Mouse (Mus musculus) large intestine, adult 2 months (tissue): ENCODE results near the gene Xk. TPM values are rescaled to one million over a fixed set of nuclear protein-coding genes. Genes with fewer than 3 reads are reported as not detected.
"Not testable (repeated sequence)": the region's sequence is repeated elsewhere in the genome, so short reads cannot be mapped to it uniquely, and the experiment has no call there.

Experiments used
- DNase-seq: peaks from one replicate; pipeline ENCODE4 v3.0.0-alpha.2; 2012; ENCODE audit warnings: low read depth, low spot score
- WGBS: fragments of 180-500 bp; shearing (Covaris S2); methylation state at CpG from one replicate; pipeline ENCODE4 v1.1.7; 2018; 5-methylcytosine and 5-hydroxymethylcytosine counted together
- polyA plus RNA-seq: library from polyadenylated mRNA; depleted of rRNA; stranded (reverse); fragments of >200 nt; gene quantifications from 2 replicates; pipeline ENCODE4 v1.2.3, GENCODE M21; 2012; rRNA removed

The Xk gene
- polyA plus RNA-seq, 1 experiment: 4.5 TPM

DNA sequence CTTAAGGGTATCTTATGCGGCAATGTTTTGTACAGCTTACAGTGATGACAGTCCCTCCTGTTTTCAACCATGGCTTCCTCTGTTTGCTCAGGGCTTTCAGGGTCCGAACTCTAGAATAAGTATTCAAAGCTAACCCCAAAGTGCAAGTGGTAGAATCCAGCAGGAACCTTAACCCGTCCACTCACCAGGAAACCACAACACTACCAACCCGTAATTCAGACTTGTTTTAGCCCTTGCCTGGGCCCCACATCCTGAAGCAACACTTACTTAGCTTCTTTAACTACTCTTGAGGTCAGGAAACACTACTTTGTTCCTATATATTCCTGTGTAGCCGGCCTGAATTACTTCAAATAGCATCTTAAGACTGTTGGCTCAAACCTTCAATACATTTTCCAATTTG, 30.2 kb downstream of the Xk start:
- 86% methylated on average over 5 of the region's 5 CpGs for WGBS
- DNase-seq: no peak

- no peak for DNase-seq
- WGBS: 69% methylated on average over 1 of the region's 1 CpGs
Measured at GRCm38 (mm10) chrX:9303455-9303854, 30.9 kb downstream of the Xk start.

DNA sequence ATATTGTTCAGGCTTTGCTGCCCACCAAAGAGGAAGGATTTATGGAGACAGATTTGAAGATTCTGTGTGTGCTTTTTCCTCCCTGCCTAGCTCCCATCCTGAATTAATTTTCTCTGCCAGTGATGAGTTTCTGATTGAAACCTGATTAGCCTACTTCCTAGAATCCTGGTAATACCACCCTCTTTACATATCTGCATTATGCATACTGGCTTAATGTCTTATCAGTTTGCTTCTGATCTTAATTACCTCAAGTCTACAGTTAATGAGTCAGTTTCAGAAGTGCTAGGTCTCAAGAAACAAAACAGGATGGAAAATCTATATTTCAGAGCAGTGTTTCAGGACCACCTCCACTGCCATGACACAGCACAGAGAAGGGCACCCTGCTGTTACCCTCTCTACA, 43.9 kb downstream of the Xk start:
- DNase-seq: not testable (repeated sequence)

DNA sequence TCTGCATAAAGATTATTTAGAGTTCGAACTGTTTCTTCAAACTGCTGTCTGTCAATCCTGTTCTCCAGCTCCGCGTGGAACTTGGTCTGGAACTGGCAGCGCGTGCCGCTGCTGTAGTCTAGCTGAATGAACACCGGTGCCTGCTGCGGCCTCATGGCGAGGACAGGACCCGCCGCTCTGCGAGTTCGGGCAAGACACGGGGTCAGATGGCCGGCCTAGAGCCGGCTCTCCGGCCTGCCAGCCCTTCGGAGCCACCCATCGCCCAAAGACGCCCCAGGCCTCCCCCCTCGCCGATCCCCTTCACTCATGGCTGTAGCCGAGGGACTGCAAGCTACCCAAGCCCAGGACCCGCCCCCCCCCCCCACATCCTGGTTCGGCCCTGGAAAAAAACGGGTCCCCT, 55.4 kb downstream of the Xk start:
- WGBS: 92% methylated on average over 25 of the region's 26 CpGs
- DNase-seq: not testable (repeated sequence)

DNA sequence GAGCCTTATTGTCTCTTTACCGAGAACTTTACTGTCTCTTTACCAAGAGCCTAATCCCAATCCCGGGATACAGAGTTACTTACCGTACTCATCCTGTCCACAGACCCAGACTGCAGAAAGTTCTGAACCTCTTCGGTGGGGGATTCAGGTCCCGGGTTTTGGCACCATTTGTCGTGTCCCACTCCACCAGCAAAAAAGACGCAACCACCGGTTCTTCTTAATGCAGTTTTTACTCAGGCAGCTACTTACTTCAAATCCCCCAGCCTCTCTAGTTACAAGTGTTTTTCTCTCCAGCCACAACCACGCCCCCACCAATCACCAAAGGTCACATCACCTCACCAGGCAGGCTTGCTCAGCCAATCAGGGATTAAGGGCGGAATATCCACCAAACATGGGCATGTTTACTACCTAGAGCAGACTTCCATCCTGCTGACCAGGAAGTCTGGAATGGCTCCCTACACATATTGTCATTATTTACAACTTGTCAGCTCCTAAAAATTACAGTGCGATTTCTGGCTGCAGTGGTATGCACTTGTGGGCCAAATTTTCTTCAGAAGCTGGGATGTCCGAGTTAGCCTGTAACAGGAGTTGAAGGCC, 59.9 kb downstream of the Xk start:
- 78% methylated on average over 12 of the region's 12 CpGs for WGBS
- DNase-seq: not testable (repeated sequence)

DNA sequence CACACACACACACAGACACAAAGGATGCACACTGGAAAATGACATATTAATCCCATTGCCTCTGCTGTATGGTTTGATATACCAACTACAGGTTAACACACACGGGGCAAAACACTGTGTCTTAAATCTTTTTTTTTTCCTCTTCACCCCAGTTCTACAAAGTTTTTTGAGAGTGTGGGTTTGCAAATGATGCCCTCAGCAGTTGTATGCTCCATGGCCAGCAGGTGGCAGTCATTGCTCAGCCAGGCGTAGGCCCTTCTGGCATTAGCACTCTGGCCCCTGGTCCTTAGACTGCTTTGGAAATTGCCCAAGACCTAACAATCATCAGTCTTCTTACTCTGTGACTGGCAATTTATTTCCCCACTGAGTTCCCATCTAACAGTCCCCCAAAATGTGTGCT, 60.5 kb downstream of the Xk start:
- not testable (repeated sequence) for DNase-seq
- 62% methylated on average over 2 of the region's 2 CpGs for WGBS

GRCm38 (mm10) chrX:9334996-9335395, 62.4 kb downstream of the Xk start:
- WGBS: 73% methylated on average over 1 of the region's 1 CpGs
- not testable (repeated sequence) for DNase-seq

- WGBS: no CpG with 5 or more reads among the region's 2 CpGs
- DNase-seq: not testable (repeated sequence)
Measured at GRCm38 (mm10) chrX:9350327-9350726, 77.8 kb downstream of the Xk start, which contains the start of gene H2al1k. Gene H2al1k, plus strand, starts transcription at chrX:9350627.

Other genes starting within 250 kb of the Xk start
- not detected in 2 replicates for gene Fthl17e, start 239.3 kb upstream of the Xk start, polyA plus RNA-seq
- gene Fthl17f, start 209.7 kb upstream of the Xk start, polyA plus RNA-seq: not detected in 2 replicates
- gene 4930402K13Rik, start 168.2 kb upstream of the Xk start, polyA plus RNA-seq: not detected in 2 replicates
- gene Lancl3, start 72.9 kb upstream of the Xk start, polyA plus RNA-seq: 0.10 and 0.15 TPM in 2 replicates
- not detected in 2 replicates for gene Gm14862, start 15.9 kb upstream of the Xk start, polyA plus RNA-seq
- gene H2al1m, start 11.0 kb downstream of the Xk start, polyA plus RNA-seq: 1.0 and 1.2 TPM in 2 replicates
- gene H2al1k, start 77.9 kb downstream of the Xk start, polyA plus RNA-seq: 1.5 TPM in 1 of 2 replicates, not detected in the other
- 2.1 and 3.2 TPM in 2 replicates for gene Cybb, start 215.0 kb downstream of the Xk start, polyA plus RNA-seq